Mouse (Mus musculus) urinary bladder, adult 2 months (tissue): Measurements from ENCODE around the gene Grhpr. TPM values are rescaled to one million over a fixed set of nuclear protein-coding genes. Genes with fewer than 3 reads are reported as not detected.
"Not testable (repeated sequence)": the region's sequence is repeated elsewhere in the genome, so short reads cannot be mapped to it uniquely, and the experiment has no call there.

Experiments
- DNase-seq: peaks from one replicate; pipeline ENCODE4 v3.0.0; 2022; ENCODE audit warnings: low spot score
- polyA plus RNA-seq: library from polyadenylated mRNA; depleted of rRNA; stranded (reverse); fragments of >200 nt; gene quantifications from 2 replicates; pipeline ENCODE4 v1.2.3, GENCODE M21; 2012; rRNA removed

The Grhpr gene
- polyA plus RNA-seq, 1 experiment, result 38.4 TPM

DNA sequence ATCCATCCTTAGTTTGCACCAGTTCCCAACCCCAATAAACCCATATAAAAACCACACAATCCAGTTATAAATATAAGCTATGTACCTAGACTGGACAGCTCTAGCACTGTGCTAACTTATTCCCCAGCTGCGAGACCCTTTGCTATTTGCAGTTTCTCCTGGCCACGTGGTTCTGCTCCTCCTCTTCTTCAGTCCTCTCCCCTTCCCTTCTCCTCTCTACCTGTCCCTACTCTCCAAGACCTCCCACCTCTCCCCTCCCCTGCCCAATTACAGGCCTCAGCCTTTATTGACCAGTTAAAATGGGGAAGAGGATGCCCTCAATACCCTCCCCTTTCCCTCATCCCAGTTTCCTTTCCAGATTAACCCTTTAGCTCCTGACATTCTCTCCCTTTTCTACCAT is 32.3 kb downstream of the Grhpr start:
- no peak for DNase-seq

DNA sequence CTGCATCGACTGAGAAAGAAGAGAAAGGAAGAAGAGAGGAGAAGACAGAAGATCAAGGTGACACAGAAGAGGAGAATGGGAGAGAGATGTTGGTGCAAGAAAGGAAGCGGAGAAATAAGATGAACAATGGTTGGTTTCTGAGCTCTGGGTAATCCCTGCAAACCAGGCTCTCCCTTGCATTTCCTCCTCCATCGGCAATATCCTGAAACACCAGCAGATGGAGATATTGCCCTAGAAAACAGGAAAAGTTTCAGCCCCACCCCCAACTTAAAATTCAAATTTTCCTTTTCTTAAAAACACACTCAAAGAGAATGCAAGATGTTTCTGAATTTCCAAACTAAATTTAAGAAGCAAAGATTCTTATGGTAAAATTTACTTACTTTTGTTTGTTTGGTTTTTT is 34.4 kb downstream of the Grhpr start:
- no peak for DNase-seq

DNA sequence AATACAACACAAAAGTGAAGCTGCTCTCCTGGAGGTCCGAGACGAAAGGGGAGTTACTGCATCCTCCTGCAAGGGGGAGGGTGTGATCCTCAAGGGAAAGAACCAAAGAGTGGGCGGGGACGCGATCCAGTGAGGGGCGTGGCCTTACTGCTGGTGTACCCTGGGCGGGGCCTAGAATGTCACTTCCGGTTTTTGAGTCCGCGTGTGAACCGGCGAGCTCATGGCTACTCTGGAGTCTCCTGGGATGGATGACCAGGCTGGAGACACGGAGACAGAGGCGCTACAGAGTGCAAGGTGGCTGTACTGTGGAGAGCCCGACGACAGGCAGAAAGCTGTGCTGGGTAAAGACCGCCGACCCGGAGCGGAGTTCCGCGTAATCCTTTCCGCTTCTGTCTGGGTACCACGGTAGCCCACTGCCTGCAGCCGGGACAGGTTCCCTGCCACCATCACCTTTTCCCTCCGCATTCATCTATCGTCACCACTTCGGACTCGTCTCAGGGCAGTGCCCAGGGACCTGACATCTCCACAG is 37.3 kb downstream of the Grhpr start, which contains the start of gene Polr1e:
Polr1e (plus strand) TSS at position 132 of the 529 bp plus-strand sequence.
- DNase-seq, result peak; percentile 72

DNA sequence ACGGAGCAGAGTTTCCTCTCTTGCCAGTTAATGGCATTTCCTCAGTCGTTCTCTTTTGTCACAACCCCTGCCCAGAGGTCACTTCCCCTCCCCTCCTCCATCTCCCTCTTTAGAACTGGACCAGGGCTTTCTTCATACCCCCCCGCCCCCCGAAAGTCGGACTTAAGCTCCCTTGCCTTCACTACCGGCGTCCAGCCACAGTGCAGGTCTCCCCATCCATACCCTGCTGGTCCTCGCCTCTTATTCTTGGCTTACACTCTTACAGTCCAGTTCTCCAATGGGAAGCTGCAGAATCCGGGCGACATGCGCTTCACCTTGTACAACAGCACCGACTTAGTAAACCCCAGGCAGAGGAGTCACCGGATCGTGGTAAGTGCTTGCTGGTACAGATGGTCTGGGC is 37.8 kb downstream of the Grhpr start:
- DNase-seq, result no peak

DNA sequence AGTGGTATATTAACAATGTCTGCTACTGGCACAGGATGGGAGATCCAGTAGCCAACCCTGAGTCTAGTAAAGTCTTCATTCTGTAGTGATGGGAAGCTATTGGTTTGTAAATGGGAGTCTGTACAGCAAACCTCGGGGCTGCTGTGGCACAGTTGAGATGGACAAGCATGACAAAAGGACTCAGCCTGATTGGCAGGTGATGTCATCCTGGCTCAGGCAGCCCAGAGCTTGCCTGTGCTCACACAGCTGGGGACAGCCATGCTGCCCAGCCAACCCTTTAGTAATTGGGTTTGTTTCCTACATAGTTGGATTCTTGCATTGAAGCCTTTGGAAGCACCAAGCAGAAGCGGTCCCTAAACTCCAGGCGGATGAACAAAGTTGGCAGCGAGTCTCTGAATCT is 45.3 kb downstream of the Grhpr start:
- DNase-seq, result no peak

DNA sequence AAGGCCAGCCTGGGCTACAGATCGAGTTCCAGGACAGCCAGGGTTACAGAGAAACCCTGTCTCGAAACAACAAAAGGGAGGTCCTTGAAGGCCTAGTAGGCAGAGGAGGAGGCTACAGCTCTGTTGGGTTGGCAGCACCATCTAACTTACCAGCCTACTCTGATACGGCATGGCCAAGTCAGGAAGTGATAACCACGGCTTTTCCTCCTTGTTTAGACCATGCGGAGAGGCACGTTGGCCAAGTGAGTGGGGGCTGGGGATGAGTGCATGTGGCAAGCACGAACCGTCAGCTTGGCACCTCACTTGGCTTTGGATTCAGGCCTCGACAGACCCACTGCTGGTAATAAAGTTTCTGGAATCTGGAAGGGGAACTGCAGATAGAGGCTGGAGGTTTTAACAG is 51.4 kb downstream of the Grhpr start:
- no peak for DNase-seq

DNA sequence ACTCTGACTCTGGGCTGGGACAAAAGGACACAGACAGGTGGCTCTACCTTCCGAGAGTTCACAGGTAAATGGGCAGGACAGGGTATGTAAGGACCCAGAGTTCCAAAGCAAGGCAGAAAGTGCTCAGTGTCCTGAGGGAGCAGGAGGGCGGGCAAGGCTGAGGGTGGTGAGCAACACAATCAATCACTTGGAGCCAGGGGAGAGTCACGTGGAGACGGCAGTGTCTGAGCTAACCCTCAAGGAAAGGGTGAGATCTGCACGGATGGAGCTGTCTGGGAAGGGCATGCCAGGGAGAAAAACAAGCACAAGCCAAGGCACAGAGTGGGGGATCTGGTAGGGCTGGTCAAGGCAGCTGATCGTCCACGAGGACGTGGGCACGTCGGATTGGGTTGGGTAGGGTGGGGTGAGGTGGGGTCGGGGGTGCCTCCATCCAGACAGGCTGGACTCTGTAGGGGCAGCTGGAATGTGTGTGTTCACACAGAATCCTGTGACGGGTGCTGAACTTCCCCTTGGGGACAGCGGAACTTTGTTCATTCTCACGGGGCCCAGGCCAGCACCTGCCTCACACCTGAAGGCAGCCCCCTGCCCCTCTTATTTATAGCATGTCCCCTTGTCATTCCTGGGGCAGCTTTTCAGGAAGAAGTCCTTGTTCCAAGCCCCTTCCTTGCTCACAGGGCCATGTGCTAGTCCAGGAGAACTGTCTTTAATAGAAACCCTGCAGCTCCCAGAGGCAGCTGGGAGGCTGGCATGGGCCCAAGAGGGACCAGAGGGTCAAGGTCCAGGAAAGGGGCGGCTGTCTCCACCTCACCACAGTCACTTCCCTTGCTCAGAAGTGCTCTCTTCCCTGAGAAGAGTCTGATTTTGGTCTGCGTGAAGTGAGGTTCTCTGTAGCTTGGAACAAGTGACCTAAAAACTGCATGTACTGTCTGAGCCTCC is 53.8 kb downstream of the Grhpr start:
- no peak for DNase-seq

DNA sequence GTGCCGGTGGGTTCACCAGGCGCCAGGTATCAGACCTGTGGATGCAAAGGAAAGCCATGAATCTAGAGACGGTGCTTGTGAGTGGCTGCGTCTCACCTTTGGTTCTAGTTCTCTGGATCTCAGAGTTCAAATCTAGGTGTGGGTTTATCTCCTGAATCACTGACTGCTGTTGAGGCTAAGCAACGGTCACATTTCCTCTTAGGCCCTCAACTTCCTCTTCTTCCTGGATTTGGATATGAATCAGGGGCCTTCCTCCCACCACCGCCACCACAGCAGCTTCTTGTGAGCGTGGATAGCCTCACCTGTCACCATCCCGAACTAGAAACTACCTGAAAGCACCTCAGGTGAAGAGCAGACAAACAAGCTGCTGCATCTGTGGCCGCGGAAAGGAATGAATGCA is 54.9 kb downstream of the Grhpr start:
- no peak for DNase-seq

DNA sequence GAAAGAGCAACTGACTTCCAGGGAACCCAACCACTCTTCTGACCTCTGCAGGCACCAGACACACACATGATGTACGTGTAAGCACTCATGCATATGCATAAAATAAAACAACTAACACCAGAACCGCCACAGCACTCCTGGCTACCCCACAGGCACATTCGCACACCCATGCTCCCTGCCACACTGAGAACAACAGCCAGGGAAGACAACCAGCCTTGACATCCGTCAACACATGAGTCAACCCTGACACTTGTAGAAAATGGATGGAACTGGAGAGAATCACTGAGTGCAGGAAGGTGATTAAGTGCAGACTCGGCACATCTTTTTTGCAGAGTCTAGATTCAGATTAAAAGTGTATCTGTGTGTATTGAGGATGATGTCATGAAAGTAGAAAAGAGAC is 55.4 kb downstream of the Grhpr start:
- no peak for DNase-seq

DNA sequence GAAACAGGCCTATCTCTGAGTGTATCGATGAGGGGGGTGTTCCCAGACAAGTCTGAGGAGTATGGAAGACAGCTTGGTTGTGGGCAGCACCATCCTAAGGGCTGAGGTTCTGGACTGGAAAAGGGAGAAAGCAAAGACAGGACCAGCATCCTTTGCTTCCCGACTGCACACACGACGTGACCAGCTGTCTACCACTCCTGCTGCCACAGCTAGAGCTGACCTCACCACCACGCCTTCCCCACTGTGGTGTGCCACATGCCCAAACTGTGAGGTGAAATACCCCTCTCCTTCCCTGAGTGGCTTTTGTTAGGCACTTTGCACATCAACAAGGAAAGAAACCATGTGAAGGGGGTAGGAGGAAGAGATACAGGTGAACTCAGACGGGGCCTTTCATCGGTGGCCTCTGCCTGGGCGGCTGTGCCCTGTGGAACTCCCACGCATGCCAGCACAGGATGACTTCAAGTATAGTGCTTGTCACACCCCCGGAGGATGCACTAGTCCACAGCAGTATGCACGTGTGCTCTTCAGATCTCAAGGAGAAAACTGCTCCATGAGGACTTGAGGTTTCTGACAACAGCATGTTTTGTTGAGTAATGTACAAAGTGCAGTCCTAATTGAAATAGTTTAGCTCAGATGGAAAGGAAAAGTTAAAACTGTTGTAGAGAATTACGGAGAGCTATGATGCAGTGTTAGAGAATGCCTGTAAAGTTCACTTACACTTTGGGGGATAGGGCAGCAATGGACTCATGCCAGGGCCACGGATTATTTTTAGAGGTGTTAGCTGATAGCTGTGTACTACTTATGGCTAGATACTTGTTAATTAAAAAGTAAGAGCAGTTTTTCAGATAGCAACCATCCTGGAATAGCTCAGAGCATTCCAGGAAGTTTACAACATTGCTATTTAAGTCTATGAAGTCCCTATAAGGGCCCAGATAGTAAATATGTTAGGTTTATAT is 56.5 kb downstream of the Grhpr start:
- DNase-seq, result no peak

DNA sequence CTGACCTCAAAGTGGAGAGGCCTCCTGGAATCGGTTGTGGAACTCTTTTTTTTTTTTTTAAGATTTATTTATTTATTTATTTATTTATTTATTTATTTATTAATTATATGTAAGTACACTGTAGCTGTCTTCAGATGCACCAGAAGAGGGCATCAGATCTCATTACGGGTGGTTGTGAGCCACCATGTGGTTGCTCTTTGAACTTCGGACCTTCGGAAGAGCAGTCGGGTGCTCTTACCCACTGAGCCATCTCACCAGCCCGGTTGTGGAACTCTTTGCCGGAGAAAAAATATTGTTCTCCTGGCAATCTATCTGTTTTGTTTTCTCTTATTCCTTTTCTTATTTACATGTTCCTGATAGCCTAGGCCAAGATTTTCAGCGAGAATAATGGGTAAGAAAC is 57.7 kb downstream of the Grhpr start:
- not testable (repeated sequence) for DNase-seq

DNA sequence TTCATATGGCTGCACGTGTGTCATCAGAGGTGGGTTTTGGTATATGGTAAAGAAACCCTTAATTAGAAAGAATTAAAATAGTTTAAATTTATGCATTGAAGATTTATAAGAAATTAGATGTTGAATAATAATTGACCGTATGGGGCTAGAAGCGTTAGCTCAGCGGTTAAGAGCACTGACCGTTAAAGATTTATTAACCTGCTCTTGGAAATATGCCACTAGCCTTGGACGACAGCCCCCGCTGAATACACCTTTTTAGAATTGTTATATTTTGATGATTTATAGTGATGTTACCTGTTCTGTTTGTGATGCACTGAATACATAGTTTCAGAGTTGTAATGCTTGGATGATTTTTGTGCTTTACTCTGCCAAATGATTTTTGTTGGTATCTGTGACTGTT is 58.4 kb downstream of the Grhpr start:
- not testable (repeated sequence) for DNase-seq

Other genes with a start within 250 kb of the Grhpr start
- 45.8 and 49.8 TPM in 2 replicates for gene Zcchc7, start 225.5 kb upstream of the Grhpr start, polyA plus RNA-seq
- gene Zbtb5, start 31.0 kb downstream of the Grhpr start, polyA plus RNA-seq, result 8.5 and 8.6 TPM in 2 replicates
- 14.1 and 17.2 TPM in 2 replicates for gene Polr1e, start 37.2 kb downstream of the Grhpr start, polyA plus RNA-seq
- gene Fbxo10, start 103.2 kb downstream of the Grhpr start, polyA plus RNA-seq, result 10.4 and 11.1 TPM in 2 replicates
- 116 and 146 TPM in 2 replicates for gene Tomm5, start 126.7 kb downstream of the Grhpr start, polyA plus RNA-seq
- 0.19 and 0.25 TPM in 2 replicates for gene Frmpd1, start 203.5 kb downstream of the Grhpr start, polyA plus RNA-seq